Mouse (Mus musculus): ENCODE data around the gene 1700017B05Rik.
A peak's percentile ranks its signal among the peaks of the same experiment; 100 is the strongest.

1700017B05Rik gene

GRCm38 (mm10) chr9:57271837-57272562, 9.6 kb upstream of the 1700017B05Rik start:
- no peak for DNase-seq

- no peak for DNase-seq
These were observed 8.7 kb upstream of the 1700017B05Rik start for GRCm38 (mm10) chr9:57271081-57271480.

- peak; percentile 57 for DNase-seq
These were observed 8.0 kb upstream of the 1700017B05Rik start for GRCm38 (mm10) chr9:57270399-57270798.

- DNase-seq = no peak
These were observed 7.0 kb upstream of the 1700017B05Rik start for GRCm38 (mm10) chr9:57269384-57269783.

- DNase-seq = peak; percentile 43
These were observed 6.2 kb upstream of the 1700017B05Rik start for GRCm38 (mm10) chr9:57268575-57268974.

- no peak for DNase-seq
These were observed 5.7 kb upstream of the 1700017B05Rik start for GRCm38 (mm10) chr9:57268078-57268477.

- DNase-seq = peak; percentile 43
These were observed 5.0 kb upstream of the 1700017B05Rik start for GRCm38 (mm10) chr9:57267421-57267820.

GRCm38 (mm10) chr9:57265125-57265524, 2.7 kb upstream of the 1700017B05Rik start:
- peak; percentile 56 for DNase-seq

- no peak for DNase-seq
These were observed 628 bp upstream of the 1700017B05Rik start for GRCm38 (mm10) chr9:57262795-57263684.

- DNase-seq = peak; percentile 47
These were observed 898 bp downstream of the 1700017B05Rik start for GRCm38 (mm10) chr9:57261516-57261912.

GRCm38 (mm10) chr9:57260940-57261339, 1.5 kb downstream of the 1700017B05Rik start:
- DNase-seq = no peak

GRCm38 (mm10) chr9:57259736-57260135, 2.7 kb downstream of the 1700017B05Rik start:
- DNase-seq = peak; percentile 92

- DNase-seq = no peak
These were observed 4.8 kb downstream of the 1700017B05Rik start for GRCm38 (mm10) chr9:57257627-57258026.

GRCm38 (mm10) chr9:57256861-57257260, 5.6 kb downstream of the 1700017B05Rik start:
- no peak for DNase-seq

- DNase-seq = no peak
These were observed 6.1 kb downstream of the 1700017B05Rik start for GRCm38 (mm10) chr9:57256309-57256708.

- no peak for DNase-seq
These were observed 7.5 kb downstream of the 1700017B05Rik start for GRCm38 (mm10) chr9:57254823-57255495.

GRCm38 (mm10) chr9:57254061-57254460, 8.4 kb downstream of the 1700017B05Rik start:
- no peak for DNase-seq

GRCm38 (mm10) chr9:57251139-57251538, 11.3 kb downstream of the 1700017B05Rik start:
- DNase-seq = no peak

- no peak for DNase-seq
These were observed 12.4 kb downstream of the 1700017B05Rik start for GRCm38 (mm10) chr9:57250026-57250425.

GRCm38 (mm10) chr9:57248030-57248942, 14.1 kb downstream of the 1700017B05Rik start:
- DNase-seq = no peak

GRCm38 (mm10) chr9:57247201-57247671, 15.2 kb downstream of the 1700017B05Rik start:
- DNase-seq = no peak

- no peak for DNase-seq
These were observed 15.9 kb downstream of the 1700017B05Rik start for GRCm38 (mm10) chr9:57246482-57246881.
